Mouse (Mus musculus) gastrocnemius, postnatal 10 days (tissue): ENCODE data around the gene Pttg1ip. TPM values are rescaled to one million over a fixed set of nuclear protein-coding genes. Genes with fewer than 3 reads are reported as not detected.

ENCODE experiments used
- DNase-seq: peaks from one replicate; pipeline ENCODE4 v3.0.0; 2021; ENCODE audit warnings: mixed read lengths
- total RNA-seq, 2 experiments: library from RNA; stranded (reverse); gene quantifications; 2 replicates each; pipeline ENCODE4 v1.2.3; 2021

Gene Pttg1ip
- total RNA-seq, 2 experiments from 2014 or later = 70.2 to 71.3 TPM

- DNase-seq = no peak
Measured at GRCm38 (mm10) chr10:77607441-77607840, 25.9 kb downstream of the Pttg1ip start.

GRCm38 (mm10) chr10:77608589-77608988 lies 27.1 kb downstream of the Pttg1ip start:
- no peak for DNase-seq

DNA sequence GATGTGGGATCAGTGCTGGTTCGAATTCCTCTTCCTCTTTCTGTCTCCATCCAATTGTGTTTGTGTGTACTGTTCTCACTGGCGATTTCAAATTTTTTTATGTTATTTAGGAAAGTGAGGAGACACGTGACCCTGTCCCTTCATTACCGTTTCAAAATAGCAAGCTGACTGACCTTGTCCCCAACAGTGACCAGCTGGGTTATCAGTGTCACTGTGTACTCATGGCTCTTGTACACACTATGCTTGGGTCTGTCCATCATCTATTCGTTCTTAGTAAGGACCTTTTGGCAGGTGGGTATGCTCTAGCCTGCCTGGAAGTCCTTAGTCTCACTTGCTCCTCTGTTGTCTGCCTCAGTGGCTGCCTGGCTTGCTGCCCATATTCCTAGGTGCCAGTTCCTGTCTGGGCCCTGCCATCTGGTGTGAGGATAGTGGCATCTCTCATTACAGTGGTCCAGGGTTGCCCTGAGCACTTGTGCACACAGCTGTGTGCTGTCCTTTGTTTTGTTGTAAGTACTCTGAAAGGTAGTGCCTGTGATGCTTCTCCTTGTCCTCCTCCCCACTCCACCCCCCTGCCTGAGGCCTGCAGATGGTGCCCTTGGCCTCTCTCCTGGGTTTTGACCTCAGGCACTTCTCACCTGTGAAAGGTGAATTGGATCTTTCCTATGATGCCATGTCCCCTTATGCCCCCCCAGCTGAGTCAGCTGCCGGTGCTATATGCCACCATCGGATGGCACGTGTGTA lies 28.9 kb downstream of the Pttg1ip start:
- no peak for DNase-seq

GRCm38 (mm10) chr10:77613409-77613808 lies 31.9 kb downstream of the Pttg1ip start:
- no peak for DNase-seq

- no peak for DNase-seq
Measured at GRCm38 (mm10) chr10:77615647-77616046, 34.1 kb downstream of the Pttg1ip start.

DNA sequence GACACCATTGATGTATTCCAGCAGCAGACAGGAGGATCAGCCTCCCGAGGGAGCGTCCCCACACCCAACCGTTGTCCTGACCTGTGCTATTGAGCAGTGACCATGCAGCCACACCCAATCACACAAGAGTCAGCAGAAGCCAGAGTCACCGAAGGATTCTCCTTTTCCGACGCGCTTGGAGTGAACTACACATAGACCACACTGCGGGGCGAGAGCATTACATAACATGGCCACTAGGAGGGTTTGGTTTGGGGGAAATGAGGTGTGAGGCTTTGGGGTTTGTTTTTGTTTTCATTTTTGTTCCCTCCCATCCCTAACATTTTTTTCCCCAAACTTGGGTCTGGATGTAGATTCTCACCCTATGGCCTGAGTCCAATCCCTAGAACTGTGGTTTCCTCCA lies 34.6 kb downstream of the Pttg1ip start:
- no peak for DNase-seq

DNA sequence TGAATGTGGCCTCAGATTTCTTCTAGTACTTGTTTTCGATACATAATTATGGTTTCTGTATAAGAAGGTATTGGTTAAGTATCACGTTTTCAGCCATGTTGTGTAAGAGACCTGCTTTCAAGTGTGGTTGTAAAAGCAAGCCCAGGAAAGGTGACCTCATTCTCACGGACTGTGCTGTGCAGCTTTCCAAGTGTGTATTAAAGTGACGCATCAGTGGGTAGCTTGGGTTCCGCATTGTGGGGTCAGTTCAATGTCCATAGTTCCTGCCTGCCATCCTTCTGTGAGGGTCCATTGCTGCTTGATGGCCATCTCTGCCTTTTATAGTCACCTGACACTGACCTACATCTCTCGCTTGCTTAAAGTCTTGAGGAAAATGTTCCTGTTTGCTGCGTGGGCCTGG lies 35.4 kb downstream of the Pttg1ip start:
- no peak for DNase-seq

- no peak for DNase-seq
Measured at GRCm38 (mm10) chr10:77621546-77621945, 40.0 kb downstream of the Pttg1ip start.

GRCm38 (mm10) chr10:77622055-77622988 lies 40.8 kb downstream of the Pttg1ip start, which contains the start of gene Ube2g2:
Gene Ube2g2, plus strand, starts transcription at chr10:77622275.
- peak; percentile 97 for DNase-seq

- peak; percentile 63 for DNase-seq
Measured at GRCm38 (mm10) chr10:77623069-77623492, 41.6 kb downstream of the Pttg1ip start.

GRCm38 (mm10) chr10:77623639-77624400 lies 42.3 kb downstream of the Pttg1ip start:
- no peak for DNase-seq

- no peak for DNase-seq
Measured at GRCm38 (mm10) chr10:77624570-77624995, 43.1 kb downstream of the Pttg1ip start.

GRCm38 (mm10) chr10:77626036-77626435 lies 44.5 kb downstream of the Pttg1ip start:
- no peak for DNase-seq

DNA sequence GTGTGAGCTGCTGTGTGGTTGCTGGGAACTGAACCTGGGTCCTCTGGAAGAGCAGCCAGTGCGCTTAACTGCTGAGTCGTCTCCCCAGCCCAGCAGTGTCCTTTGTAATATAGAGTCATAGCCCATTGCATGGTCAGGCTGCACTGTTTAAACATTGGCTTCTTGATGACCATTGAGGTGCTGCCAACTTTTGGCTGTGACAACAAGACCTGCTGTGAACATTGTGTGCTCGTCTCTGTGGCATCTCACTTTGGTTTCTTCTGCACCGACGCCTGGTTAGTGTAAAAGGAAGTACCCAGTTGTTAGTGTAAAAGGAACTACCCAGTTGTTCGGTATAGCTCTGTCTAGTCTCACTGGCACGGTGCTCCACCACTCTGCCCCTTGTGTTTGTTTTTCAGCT lies 45.1 kb downstream of the Pttg1ip start:
- DNase-seq = no peak

DNA sequence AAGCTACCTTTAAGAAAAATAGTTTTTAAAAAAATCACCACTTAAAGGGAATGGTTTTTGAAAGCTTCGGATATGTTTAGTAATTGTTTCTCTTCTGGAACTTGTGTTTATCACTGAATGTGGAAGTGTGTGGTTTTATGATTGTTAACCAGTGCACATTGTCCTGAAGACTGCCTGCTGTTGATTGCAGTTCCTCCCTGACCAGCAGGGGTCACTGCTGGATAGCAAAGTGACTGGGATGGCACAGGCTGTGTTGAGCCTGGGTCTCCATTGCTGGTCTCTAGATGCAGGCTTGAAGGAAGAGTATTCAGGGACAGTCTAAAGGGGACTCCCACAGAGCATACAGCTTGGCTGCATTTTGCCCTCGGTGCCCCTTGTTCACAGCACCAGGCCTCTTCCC lies 46.0 kb downstream of the Pttg1ip start:
- DNase-seq = peak; percentile 82

GRCm38 (mm10) chr10:77629163-77629562 lies 47.6 kb downstream of the Pttg1ip start:
- DNase-seq = no peak

DNA sequence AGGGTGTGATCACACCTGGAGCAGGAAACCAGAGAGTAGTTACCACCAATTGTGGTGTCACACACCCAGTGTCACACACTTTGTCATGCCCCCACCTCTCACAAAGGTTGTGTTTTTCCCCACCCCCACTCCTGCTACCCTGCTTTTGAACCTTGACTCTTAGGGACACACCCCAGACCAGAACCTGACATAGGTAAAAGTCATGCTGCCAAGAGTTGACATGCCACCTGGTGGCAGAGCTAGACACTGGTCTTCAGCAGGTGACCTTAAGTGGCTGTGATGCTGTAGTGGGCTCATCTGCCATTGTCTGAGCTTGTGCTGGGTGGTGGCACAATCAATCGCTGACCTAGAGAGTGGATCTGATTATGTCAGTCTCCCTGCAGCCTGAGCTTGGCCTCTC lies 48.5 kb downstream of the Pttg1ip start:
- DNase-seq = no peak

DNA sequence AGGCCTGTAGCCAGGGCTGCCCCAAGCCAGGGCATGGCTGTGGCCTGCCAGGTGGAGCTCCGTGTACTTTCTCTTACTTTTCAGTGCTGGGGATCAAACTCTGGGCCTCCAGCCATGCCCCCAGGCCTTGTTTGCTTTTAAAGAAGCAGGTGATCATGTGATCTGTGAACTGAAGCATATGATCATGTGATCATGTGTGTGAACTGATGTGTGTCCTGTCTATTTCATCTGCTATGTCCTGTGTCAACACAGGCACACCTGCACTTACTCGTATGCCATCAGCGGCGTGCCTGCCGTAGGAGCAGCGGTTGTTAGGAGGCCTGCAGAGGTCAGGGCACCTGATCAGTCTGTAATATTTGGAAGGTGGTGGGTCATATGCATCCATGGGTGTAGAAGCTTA lies 52.5 kb downstream of the Pttg1ip start:
- no peak for DNase-seq

DNA sequence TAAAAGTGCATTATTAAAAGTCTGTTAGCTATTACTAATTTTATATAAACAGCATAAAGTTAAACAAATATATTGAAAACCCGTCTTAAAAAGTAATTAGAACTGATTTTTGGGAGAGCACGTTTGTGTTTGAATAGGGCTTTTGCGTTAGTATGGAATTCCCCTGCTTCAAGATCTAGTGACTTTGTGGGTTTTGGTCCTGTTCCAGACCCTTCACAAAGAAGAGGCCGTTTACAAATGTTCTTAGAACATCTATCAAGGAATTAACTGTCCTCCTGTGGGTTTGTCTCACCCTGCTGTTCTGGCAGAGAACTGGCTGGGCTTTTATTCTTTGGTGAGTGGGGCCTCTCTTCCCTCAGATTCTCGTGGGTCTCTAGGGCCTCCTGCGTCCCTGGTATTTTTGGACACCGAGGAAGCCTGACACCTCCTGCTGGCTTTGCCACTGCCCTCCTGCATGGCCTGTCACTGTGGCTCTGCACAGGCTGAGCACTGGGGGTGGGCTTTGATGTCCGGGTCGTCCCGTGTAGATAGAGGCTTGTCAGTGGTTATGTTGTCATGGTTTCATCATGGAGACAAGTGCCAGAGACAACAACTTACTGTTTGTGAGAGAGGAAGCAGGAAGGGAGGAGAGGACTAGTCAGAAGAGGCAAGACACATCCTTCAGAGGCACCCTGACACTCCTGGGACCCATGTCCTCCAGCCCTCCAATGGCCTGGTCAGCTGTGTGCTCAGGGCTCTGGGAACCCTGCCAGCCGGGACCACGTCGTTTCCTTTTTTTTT lies 53.1 kb downstream of the Pttg1ip start:
- DNase-seq = no peak

DNA sequence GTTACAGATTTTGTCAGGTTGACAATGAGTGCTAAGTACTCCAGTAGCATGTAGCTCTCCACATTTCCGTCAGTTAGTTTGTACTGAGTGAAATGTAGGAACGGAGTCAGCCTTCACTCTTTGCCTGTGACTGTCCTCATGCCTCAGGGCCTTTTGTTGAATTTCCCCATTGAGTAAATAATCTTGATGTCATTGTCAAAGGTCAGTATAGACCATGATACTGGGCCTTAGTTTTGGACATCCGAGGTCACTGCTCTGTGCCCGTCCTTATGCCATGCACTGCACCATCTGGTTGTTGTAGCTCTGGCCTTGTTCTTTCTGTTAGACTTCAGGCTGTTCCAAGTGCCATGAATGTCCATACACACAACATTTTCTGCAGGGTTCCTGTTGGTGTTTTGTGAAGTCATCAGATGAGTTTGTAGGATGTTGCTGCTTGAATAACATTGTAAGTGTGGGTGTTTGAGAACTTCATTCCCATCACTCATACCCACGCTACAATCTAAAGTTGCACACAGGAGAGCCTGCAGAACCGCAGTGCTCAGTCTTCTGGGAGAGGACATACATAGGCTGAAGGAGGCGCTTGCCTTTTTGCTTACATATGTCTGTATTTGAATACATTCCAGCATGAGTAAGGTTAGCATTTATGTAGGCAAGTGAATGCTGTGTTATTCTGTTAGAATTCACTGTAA lies 54.9 kb downstream of the Pttg1ip start:
- DNase-seq = no peak

- DNase-seq = no peak
Measured at GRCm38 (mm10) chr10:77638956-77639355, 57.4 kb downstream of the Pttg1ip start.
